Mouse (Mus musculus): Measurements from ENCODE around the gene Gm6337.
"Not testable (repeated sequence)": the region's sequence is repeated elsewhere in the genome, so short reads cannot be mapped to it uniquely, and the experiment has no call there.

DNA sequence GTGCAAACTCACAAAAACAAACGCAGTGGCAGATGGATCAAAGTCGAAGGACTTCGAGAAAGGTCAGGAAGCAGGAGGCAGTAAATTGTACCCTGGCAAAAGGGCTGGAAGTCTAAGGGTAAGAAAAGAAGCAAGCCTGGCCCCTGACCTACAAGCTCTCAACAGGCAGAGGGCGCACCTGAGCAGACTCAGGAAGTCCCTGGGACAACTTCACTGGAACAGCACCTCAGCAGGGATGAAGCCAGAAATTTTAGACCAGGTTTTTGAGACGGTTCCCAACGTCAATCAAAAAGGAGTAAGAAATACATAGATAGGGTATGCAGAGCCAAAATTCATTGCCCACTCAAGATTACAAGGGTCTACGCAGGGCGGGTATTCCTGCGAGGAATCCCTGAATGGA lies 49.4 kb upstream of the Gm6337 start:
- not testable (repeated sequence) for TF ChIP-seq CTCF (IDR thresholded peaks at IDR 0.05; ENCODE audit: borderline replicate concordance, insufficient read depth, low read length); POLR2A (IDR thresholded peaks at IDR 0.05; ENCODE audit: low read depth, low read length)
